Mouse (Mus musculus) CH12.LX (cell line): Measurements from ENCODE around the gene Gm11563. TPM values are rescaled to one million over a fixed set of nuclear protein-coding genes. Genes with fewer than 3 reads are reported as not detected.

Experiments
- DNase-seq: peaks from one replicate; pipeline ENCODE4 v3.0.0-alpha.2; 2013; ENCODE audit errors: extremely low read depth
- H3K27ac ChIP-seq: 2 replicates; pipeline ENCODE4 v1.5.1; 2012; ENCODE audit warnings: low read depth, mild to moderate bottlenecking, control low read depth, moderate library complexity; ENCODE audit not compliant: insufficient read depth
- H3K27me3 ChIP-seq: replicated peaks from 2 replicates; pipeline ENCODE3; 2012; ENCODE audit warnings: inconsistent platforms
- H3K36me3 ChIP-seq, 2 experiments: replicated peaks in 1 of 2; 2 replicates each; pipeline versions ENCODE3 to v1.6.1; 2012; ENCODE audit warnings: inconsistent platforms in 1 of 2, low read length in 1 of 2, mild to moderate bottlenecking in 1 of 2, mixed read lengths in 1 of 2, moderate library complexity in 1 of 2; ENCODE audit not compliant: control insufficient read depth in 1 of 2, insufficient read depth in 1 of 2
- H3K4me1 ChIP-seq, 2 experiments: 2 replicates each; pipeline ENCODE4 v1.6.1; 2012; ENCODE audit warnings: inconsistent platforms in 1 of 2, moderate library complexity in 1 of 2; ENCODE audit not compliant: insufficient read depth in 2 of 2, control insufficient read depth in 1 of 2
- H3K4me2 ChIP-seq: 2 replicates; pipeline ENCODE4 v1.6.1; 2012; ENCODE audit warnings: low read depth, mild to moderate bottlenecking, control low read depth; ENCODE audit not compliant: poor library complexity, insufficient read depth, severe bottlenecking
- H3K4me3 ChIP-seq, 3 experiments: fragments of 150-350 bp in 1 of 3; sonication (generic) in 1 of 3; replicated peaks in 1 of 3; 2 replicates each; pipeline versions ENCODE3 to v1.5.1; 2011 to 2012; ENCODE audit warnings: low read depth in 2 of 3, low read length in 2 of 3, mild to moderate bottlenecking in 2 of 3, moderate library complexity in 2 of 3, control low read depth in 1 of 3, improper control_type of control experiment in 1 of 3, inconsistent platforms in 1 of 3, mixed read lengths in 1 of 3; ENCODE audit not compliant: poor library complexity in 1 of 3
- H3K79me2 ChIP-seq: replicated peaks from 2 replicates; pipeline ENCODE4 v1.6.1; 2012; ENCODE audit warnings: mild to moderate bottlenecking, moderate library complexity; ENCODE audit not compliant: control insufficient read depth, poor library complexity, insufficient read depth, severe bottlenecking; ENCODE audit errors: extremely low read depth
- H3K9ac ChIP-seq: 2 replicates; pipeline ENCODE4 v1.6.1; 2012; ENCODE audit warnings: low read depth, mild to moderate bottlenecking, control low read depth, moderate library complexity; ENCODE audit not compliant: insufficient read depth
- H3K9me3 ChIP-seq: replicated peaks from 2 replicates; pipeline ENCODE3; 2012; ENCODE audit warnings: low read length, inconsistent platforms, mixed read lengths
- BHLHE40 ChIP-seq: IDR thresholded peaks from 2 replicates; pipeline ENCODE4 v1.6.1; 2011; ENCODE audit warnings: mild to moderate bottlenecking, low read depth, low read length, improper control_type of control experiment
- CHD2 ChIP-seq: IDR thresholded peaks from 2 replicates; pipeline ENCODE4 v1.6.1; 2011; ENCODE audit warnings: low read length, improper control_type of control experiment
- CTCF ChIP-seq, 2 experiments: IDR thresholded peaks in 1 of 2; conservative IDR thresholded peaks in 1 of 2; 2 replicates each; pipeline ENCODE4 v1.5.1; 2011 to 2012; ENCODE audit warnings: low read depth in 2 of 2, low read length in 2 of 2, improper control_type of control experiment in 1 of 2, inconsistent platforms in 1 of 2, mild to moderate bottlenecking in 1 of 2, moderate library complexity in 1 of 2
- E2F4 ChIP-seq: IDR thresholded peaks from 2 replicates; pipeline ENCODE4 v1.6.1; 2011; ENCODE audit warnings: low read depth, low read length, improper control_type of control experiment; ENCODE audit not compliant: insufficient replicate concordance
- ELF1 ChIP-seq: IDR thresholded peaks from 2 replicates; pipeline ENCODE4 v1.6.1; 2014; ENCODE audit warnings: low read depth, mild to moderate bottlenecking, inconsistent platforms, low read length, improper control_type of control experiment
- EP300 ChIP-seq: IDR thresholded peaks from 2 replicates; pipeline ENCODE4 v1.6.1; 2011; ENCODE audit warnings: low read length, improper control_type of control experiment
- GABPA ChIP-seq: IDR thresholded peaks from 2 replicates; pipeline ENCODE4 v1.6.1; 2012; ENCODE audit warnings: low read depth, low read length, improper control_type of control experiment, inconsistent platforms; ENCODE audit not compliant: insufficient replicate concordance
- HCFC1 ChIP-seq: IDR thresholded peaks from 2 replicates; pipeline ENCODE4 v1.6.1; 2012; ENCODE audit warnings: low read depth, mild to moderate bottlenecking, inconsistent platforms, low read length, improper control_type of control experiment
- JUN ChIP-seq: IDR thresholded peaks from 2 replicates; pipeline ENCODE4 v1.6.1; 2011; ENCODE audit warnings: low read depth, mild to moderate bottlenecking, low read length, improper control_type of control experiment, moderate library complexity; ENCODE audit not compliant: insufficient read depth
- JUND ChIP-seq: conservative IDR thresholded peaks from 2 replicates; pipeline ENCODE4 v1.6.1; 2011; ENCODE audit warnings: low read depth, low read length, improper control_type of control experiment
- KAT2A ChIP-seq: IDR thresholded peaks from 2 replicates; pipeline ENCODE4 v1.6.1; 2012; ENCODE audit warnings: low read length, improper control_type of control experiment, inconsistent platforms; ENCODE audit not compliant: insufficient replicate concordance
- MEF2A ChIP-seq: IDR thresholded peaks from 2 replicates; pipeline ENCODE4 v1.6.1; 2014; ENCODE audit warnings: low read depth, mild to moderate bottlenecking, inconsistent platforms, low read length, improper control_type of control experiment, borderline replicate concordance
- MXI1 ChIP-seq: IDR thresholded peaks from 2 replicates; pipeline ENCODE4 v1.6.1; 2011; ENCODE audit warnings: mild to moderate bottlenecking, low read depth, low read length, improper control_type of control experiment
- NELFE ChIP-seq: IDR thresholded peaks from 2 replicates; pipeline ENCODE4 v1.6.1; 2011; ENCODE audit warnings: low read depth, low read length, improper control_type of control experiment
- NRF1 ChIP-seq: IDR thresholded peaks from 2 replicates; pipeline ENCODE4 v1.6.1; 2014; ENCODE audit warnings: low read depth, mild to moderate bottlenecking, inconsistent platforms, low read length, improper control_type of control experiment, moderate library complexity
- POLR2AphosphoS2 ChIP-seq: IDR thresholded peaks from 2 replicates; pipeline ENCODE4 v1.6.1; 2011; ENCODE audit warnings: low read depth, low read length, improper control_type of control experiment
- SMC3 ChIP-seq: IDR thresholded peaks from 2 replicates; pipeline ENCODE4 v1.6.1; 2011; ENCODE audit warnings: low read depth, low read length, improper control_type of control experiment
- TBP ChIP-seq: conservative IDR thresholded peaks from 2 replicates; pipeline ENCODE4 v1.6.1; 2011; ENCODE audit warnings: low read depth, low read length, improper control_type of control experiment
- TCF12 ChIP-seq: IDR thresholded peaks from 2 replicates; pipeline ENCODE4 v1.6.1; 2014; ENCODE audit warnings: low read depth, mild to moderate bottlenecking, inconsistent platforms, low read length, improper control_type of control experiment
- UBTF ChIP-seq: IDR thresholded peaks from 2 replicates; pipeline ENCODE4 v1.6.1; 2012; ENCODE audit warnings: low read depth, mild to moderate bottlenecking, inconsistent platforms, low read length, improper control_type of control experiment, moderate library complexity
- ZC3H11A ChIP-seq: IDR thresholded peaks from 2 replicates; pipeline ENCODE4 v1.6.1; 2012; ENCODE audit warnings: low read depth, mild to moderate bottlenecking, inconsistent platforms, low read length, improper control_type of control experiment
- dilution Hi-C: fragments of 300-500 bp; cut with MboI; formaldehyde crosslinking; loops from 2 replicates; pipeline ENCODE4 v1.14.3; 2020; ENCODE audit warnings: low sequenced_read_pairs; ENCODE audit not compliant: extremely low pct_unique_long_range_greater_than_20kb, extremely low pct_ligation_motif_present
- in situ Hi-C: fragments of 300-500 bp; cut with MboI; formaldehyde crosslinking; loops from 3 replicates; pipeline ENCODE4 v1.14.3; 2019; ENCODE audit warnings: low sequenced_read_pairs, low pct_ligation_motif_present, low pct_unique_long_range_greater_than_20kb, mixed read lengths
- polyA plus RNA-seq: library from polyadenylated mRNA; unstranded; fragments of >175 nt; gene quantifications from 2 replicates; pipeline ENCODE4 v1.2.1, GENCODE M21; 2012; ENCODE audit warnings: low read depth; ENCODE audit not compliant: insufficient read length
- total RNA-seq, 2 experiments: library from RNA; depleted of rRNA; stranded (reverse); fragments of 300-350 nt in 1 of 2; fragments of >200 nt in 1 of 2; gene quantifications; 2 replicates each; pipeline ENCODE4 v1.2.3; 2012 to 2014

The Gm11563 gene
- total and polyA plus RNA-seq, 3 experiments: not detected

- no peak for DNase-seq
- in situ Hi-C loops (no loop called here), dilution Hi-C loops (no loop called here)
- Histone ChIP-seq H3K36me3 (no peaks in the 10 kb centered on the region), H3K4me3 (no peak overlapping the region), H3K27ac (no peak overlapping the region), H3K4me2 (no peak overlapping the region), H3K9ac (no peak overlapping the region), H3K4me1 (no peaks in the 10 kb centered on the region), H3K9me3 (no peaks in the 10 kb centered on the region), H3K79me2 (no peaks in the 10 kb centered on the region), H3K27me3 (peaks cover 83% of the 10 kb centered on the region)
- TF ChIP-seq SMC3: no peak
- TF ChIP-seq MXI1: no peak
- TF ChIP-seq UBTF: no peak
- TF ChIP-seq MEF2A: no peak
- no peak for TF ChIP-seq ZC3H11A
- no peak for TF ChIP-seq GABPA
- TF ChIP-seq CHD2: no peak
- no peak for TF ChIP-seq JUND
- no peak for TF ChIP-seq E2F4
- no peak for TF ChIP-seq JUN
These were observed 24.7 kb upstream of the Gm11563 start for GRCm38 (mm10) chr11:99683481-99683880.

GRCm38 (mm10) chr11:99665860-99666259 is 7.1 kb upstream of the Gm11563 start, which contains the start of gene Krtap4-6:
TSS of gene Krtap4-6 (minus strand) at chr11:99665960.
- Histone ChIP-seq H3K4me2 (no peak within 1 kb of the TSS), H3K4me3 (no peak within 1 kb of the TSS), H3K27ac (no peak within 1 kb of the TSS), H3K4me1 (no peaks in the 10 kb centered on the region), H3K9ac (no peak within 1 kb of the TSS), H3K36me3 (no peaks in the 10 kb centered on the region), H3K79me2 (no peaks in the 10 kb centered on the region), H3K27me3 (peaks cover 72% of the 10 kb centered on the region), H3K9me3 (peaks cover 3% of the 10 kb centered on the region)
- no peak for DNase-seq
- in situ Hi-C loops (no loop called here), dilution Hi-C loops (no loop called here)
- TF ChIP-seq TCF12 (no peak), MEF2A (no peak), HCFC1 (no peak), MXI1 (no peak), KAT2A (no peak), ELF1 (no peak), UBTF (no peak), CTCF (conservative IDR thresholded peaks at IDR 0.05 in 1 of 2, IDR thresholded peaks at IDR 0.05 in 1 of 2; ENCODE audit: low read depth in 2 of 2, low read length in 2 of 2) (no peak), CHD2 (no peak), EP300 (no peak), POLR2AphosphoS2 (no peak), GABPA (no peak), TBP (no peak), NELFE (no peak), BHLHE40 (no peak), NRF1 (no peak)
